Mouse (Mus musculus) embryo, embryonic 10 days (tissue): ENCODE measurements at regions not wholly inside any gene's neighbourhood (a gene's known extent, or its start where the extent isn't known, plus 50 kb on each side); places are given as distances from the start of the nearest gene placed in this dataset.

Source experiments
- DNase-seq: peaks from one replicate; pipeline ENCODE4 v3.0.0-alpha.2; 2015; ENCODE audit warnings: low spot score

GRCm38 (mm10) chr15:16404077-16404476 lies 324.5 kb upstream of the Cdh9 start:
- DNase-seq = no peak

GRCm38 (mm10) chr15:16406203-16406602 lies 322.4 kb upstream of the Cdh9 start:
- no peak for DNase-seq

GRCm38 (mm10) chr15:16411686-16412085 lies 316.9 kb upstream of the Cdh9 start:
- DNase-seq = no peak

- no peak for DNase-seq
Measured at GRCm38 (mm10) chr15:16417719-16418118, 310.8 kb upstream of the Cdh9 start.

- no peak for DNase-seq
Measured at GRCm38 (mm10) chr15:16423019-16423418, 305.5 kb upstream of the Cdh9 start.

GRCm38 (mm10) chr15:16446631-16447030 lies 281.9 kb upstream of the Cdh9 start:
- no peak for DNase-seq

- DNase-seq = peak; percentile 11
Measured at GRCm38 (mm10) chr15:16491238-16491637, 237.3 kb upstream of the Cdh9 start.

GRCm38 (mm10) chr15:16492871-16493270 lies 235.7 kb upstream of the Cdh9 start:
- DNase-seq = no peak

- DNase-seq = no peak
Measured at GRCm38 (mm10) chr15:16520556-16520955, 208.0 kb upstream of the Cdh9 start.

GRCm38 (mm10) chr15:16532587-16532986 lies 196.0 kb upstream of the Cdh9 start:
- no peak for DNase-seq

- no peak for DNase-seq
Measured at GRCm38 (mm10) chr15:16541226-16541625, 187.3 kb upstream of the Cdh9 start.

GRCm38 (mm10) chr15:16555173-16555572 lies 173.4 kb upstream of the Cdh9 start:
- no peak for DNase-seq

GRCm38 (mm10) chr15:16556338-16556737 lies 172.2 kb upstream of the Cdh9 start:
- DNase-seq = no peak

- no peak for DNase-seq
Measured at GRCm38 (mm10) chr15:16566155-16566732, 162.3 kb upstream of the Cdh9 start.

GRCm38 (mm10) chr15:16566799-16567198 lies 161.8 kb upstream of the Cdh9 start:
- DNase-seq = no peak

GRCm38 (mm10) chr15:16616812-16617211 lies 111.7 kb upstream of the Cdh9 start:
- DNase-seq = no peak

- no peak for DNase-seq
Measured at GRCm38 (mm10) chr15:16629341-16630121, 99.0 kb upstream of the Cdh9 start.

- DNase-seq = no peak
Measured at GRCm38 (mm10) chr15:16639631-16640030, 88.9 kb upstream of the Cdh9 start.

GRCm38 (mm10) chr15:16652934-16653669 lies 75.5 kb upstream of the Cdh9 start:
- no peak for DNase-seq

- DNase-seq = no peak
Measured at GRCm38 (mm10) chr15:16653690-16654089, 74.9 kb upstream of the Cdh9 start.

- no peak for DNase-seq
Measured at GRCm38 (mm10) chr15:16661226-16661625, 67.3 kb upstream of the Cdh9 start.
